Mouse (Mus musculus) left cerebral cortex, adult 18-20 months (tissue): ENCODE measurements around the gene Cryba2. TPM values are rescaled to one million over a fixed set of nuclear protein-coding genes. Genes with fewer than 3 reads are reported as not detected.
A peak's percentile ranks its signal among the peaks of the same experiment; 100 is the strongest.

Experiments
- DNase-seq, 2 experiments: peaks; one replicate each; pipeline ENCODE4 v3.0.0; 2021 to 2022; ENCODE audit warnings: low spot score in 2 of 2, mixed read lengths in 1 of 2
- total RNA-seq, 2 experiments: library from RNA; stranded (reverse); gene quantifications; 2 replicates each; pipeline ENCODE4 v1.2.3; 2021

The Cryba2 gene
- total RNA-seq, 2 experiments from 2014 or later, result 0.80 TPM; not detected in 1

- DNase-seq, result no peak
These were observed 8.5 kb downstream of the Cryba2 start for GRCm38 (mm10) chr1:74884196-74885141.

GRCm38 (mm10) chr1:74883441-74883840, 9.5 kb downstream of the Cryba2 start:
- no peak for DNase-seq

- no peak for DNase-seq
These were observed 10.1 kb downstream of the Cryba2 start for GRCm38 (mm10) chr1:74882828-74883227.

GRCm38 (mm10) chr1:74882055-74882734, 10.7 kb downstream of the Cryba2 start:
- no peak for DNase-seq

- DNase-seq, result peak; percentile 76 to 81
These were observed 12.1 kb downstream of the Cryba2 start for GRCm38 (mm10) chr1:74880785-74881360.

GRCm38 (mm10) chr1:74877199-74877598, 15.7 kb downstream of the Cryba2 start:
- DNase-seq, result no peak

- DNase-seq, result no peak
These were observed 20.7 kb downstream of the Cryba2 start for GRCm38 (mm10) chr1:74872218-74872617.

GRCm38 (mm10) chr1:74861783-74862182, 31.2 kb downstream of the Cryba2 start:
- no peak for DNase-seq

GRCm38 (mm10) chr1:74859223-74859984, 33.5 kb downstream of the Cryba2 start:
- DNase-seq, result peak in 1 of 2 experiments; percentile 44

GRCm38 (mm10) chr1:74858805-74859204, 34.1 kb downstream of the Cryba2 start:
- no peak for DNase-seq

GRCm38 (mm10) chr1:74858171-74858719, 34.7 kb downstream of the Cryba2 start:
- peak; percentile 90 to 93 for DNase-seq

GRCm38 (mm10) chr1:74857677-74858076, 35.3 kb downstream of the Cryba2 start:
- no peak for DNase-seq

- peak in 1 of 2 experiments; percentile 42 for DNase-seq
These were observed 35.7 kb downstream of the Cryba2 start for GRCm38 (mm10) chr1:74857201-74857600.

- no peak for DNase-seq
These were observed 36.2 kb downstream of the Cryba2 start for GRCm38 (mm10) chr1:74856791-74857190.

- no peak for DNase-seq
These were observed 36.6 kb downstream of the Cryba2 start for GRCm38 (mm10) chr1:74856439-74856720.

GRCm38 (mm10) chr1:74855651-74856438, 37.1 kb downstream of the Cryba2 start:
- DNase-seq, result peak in 1 of 2 experiments; percentile 32

GRCm38 (mm10) chr1:74855156-74855555, 37.8 kb downstream of the Cryba2 start:
- DNase-seq, result peak in 1 of 2 experiments; percentile 36

- peak; percentile 94 to 95 for DNase-seq
These were observed 38.5 kb downstream of the Cryba2 start, which contains the start of gene Cdk5r2 for GRCm38 (mm10) chr1:74854306-74855056. Gene Cdk5r2, plus strand, starts transcription at chr1:74854934.
